Mouse (Mus musculus) lung, embryonic 16.5 days (tissue): ENCODE results near the gene 5330417H12Rik. TPM values are rescaled to one million over a fixed set of nuclear protein-coding genes. Genes with fewer than 3 reads are reported as not detected.

Experiments
- ATAC-seq: fragments of 200-750 bp; cut with Nextera tagmentation; 2 replicates; pipeline ENCODE4 v1.8.0; 2017; ENCODE audit warnings: low read depth, mild to moderate bottlenecking, moderate library complexity
- H3K27ac ChIP-seq: fragments of 300-500 bp; sonication (generic); 2 replicates; pipeline ENCODE4 v1.5.1; 2014; ENCODE audit warnings: mild to moderate bottlenecking, control low read depth, low read length
- H3K27me3 ChIP-seq: fragments of 300-500 bp; sonication (generic); 2 replicates; pipeline ENCODE4 v1.6.1; 2014; ENCODE audit warnings: low read depth, low read length, mixed read lengths; ENCODE audit not compliant: control insufficient read depth, insufficient read depth
- H3K36me3 ChIP-seq: fragments of 300-500 bp; sonication (generic); 2 replicates; pipeline ENCODE4 v1.6.1; 2014; ENCODE audit warnings: low read length; ENCODE audit not compliant: control insufficient read depth, insufficient read depth
- H3K4me1 ChIP-seq: fragments of 300-500 bp; sonication (generic); replicated peaks from 2 replicates; pipeline ENCODE4 v1.6.1; 2014; ENCODE audit warnings: low read length, mixed read lengths; ENCODE audit not compliant: control insufficient read depth, insufficient read depth
- H3K4me2 ChIP-seq: fragments of 300-500 bp; sonication (generic); 2 replicates; pipeline ENCODE4 v1.6.1; 2014; ENCODE audit warnings: low read depth, low read length, control low read depth
- H3K4me3 ChIP-seq: fragments of 300-500 bp; sonication (generic); 2 replicates; pipeline ENCODE4 v1.5.1; 2014; ENCODE audit warnings: mild to moderate bottlenecking, low read length, control low read depth
- H3K9ac ChIP-seq: fragments of 300-500 bp; sonication (generic); 2 replicates; pipeline ENCODE4 v1.6.1; 2014; ENCODE audit warnings: low read length, control low read depth
- H3K9me3 ChIP-seq: fragments of 300-500 bp; sonication (generic); 2 replicates; pipeline ENCODE4 v1.6.1; 2016; ENCODE audit warnings: low read length; ENCODE audit not compliant: control insufficient read depth
- WGBS: fragments of 180-500 bp; shearing (Covaris S2); extraction: QIAGEN DNeasy Blood & Tissue Kit; methylation state at CpG from one replicate; pipeline ENCODE4 v1.1.7; 2014; 5-methylcytosine and 5-hydroxymethylcytosine counted together
- polyA plus RNA-seq: library from polyadenylated mRNA; unstranded; fragments of >200 nt; fragmentation: Nextera tagmentation; extraction: Ambion mirVana; gene quantifications from 2 replicates; pipeline ENCODE4 v1.2.1, GENCODE M21; 2015

The 5330417H12Rik gene
- polyA plus RNA-seq, 1 experiment from 2014 or later: not detected

- WGBS: 76% methylated on average over 5 of the region's 5 CpGs
- H3K4me1 ChIP-seq: no peaks in the 10 kb centered on the region
- ATAC-seq: no peak
- no peak overlapping the region for H3K4me3 ChIP-seq
- no peaks in the 10 kb centered on the region for H3K36me3 ChIP-seq
- H3K9me3 ChIP-seq: no peaks in the 10 kb centered on the region
- H3K9ac ChIP-seq: no peak overlapping the region
- H3K27ac ChIP-seq: no peak overlapping the region
- H3K4me2 ChIP-seq: no peak overlapping the region
- H3K27me3 ChIP-seq: no peaks in the 10 kb centered on the region
These were observed 13.1 kb upstream of the 5330417H12Rik start for GRCm38 (mm10) chr7:107638026-107638425.

DNA sequence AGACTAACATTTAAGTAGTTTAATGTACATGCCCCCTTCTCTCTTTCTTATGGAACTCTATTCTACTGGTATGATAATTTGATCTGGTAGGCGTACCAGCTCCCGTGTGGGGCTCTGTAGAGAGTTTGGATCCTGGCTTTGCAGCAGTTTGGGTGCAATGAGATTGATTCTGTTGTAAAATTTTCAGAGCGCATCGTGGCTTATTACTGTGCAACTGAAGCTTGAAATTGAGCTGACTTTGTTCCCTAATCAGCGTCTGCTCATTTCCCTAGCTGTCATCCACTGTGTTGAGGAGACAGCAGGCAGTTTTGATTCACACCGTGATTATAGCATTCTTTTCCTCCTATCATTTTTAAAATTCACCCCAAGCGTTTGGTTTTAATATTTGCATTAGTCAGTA lies 12.4 kb upstream of the 5330417H12Rik start:
- 77% methylated on average over 7 of the region's 7 CpGs for WGBS
- no peaks in the 10 kb centered on the region for H3K27me3 ChIP-seq

DNA sequence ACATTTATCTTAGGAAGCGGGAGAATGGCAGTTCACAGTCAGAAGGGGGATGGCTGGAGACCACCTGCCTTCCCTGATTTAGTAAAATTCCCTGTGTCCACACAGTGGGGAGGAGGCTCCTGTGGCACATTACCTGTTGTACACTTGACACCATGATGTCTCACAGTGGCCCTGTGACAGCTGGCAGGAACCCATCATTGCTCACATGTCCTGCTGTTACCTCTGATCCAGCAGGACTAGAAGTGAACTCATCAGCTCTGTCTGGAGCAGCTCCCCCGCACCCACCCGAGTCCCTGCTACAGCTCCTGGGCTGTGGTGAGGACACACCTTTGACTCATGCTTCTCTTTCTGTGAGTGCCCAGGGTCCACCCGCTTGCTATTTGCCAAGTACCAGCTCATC lies 8.2 kb upstream of the 5330417H12Rik start:
- H3K27ac ChIP-seq: no peak overlapping the region
- no peak overlapping the region for H3K4me3 ChIP-seq
- no peaks in the 10 kb centered on the region for H3K4me1 ChIP-seq
- H3K27me3 ChIP-seq: no peaks in the 10 kb centered on the region
- 87% methylated on average over 4 of the region's 4 CpGs for WGBS
- no peak overlapping the region for H3K9ac ChIP-seq
- H3K9me3 ChIP-seq: no peaks in the 10 kb centered on the region
- ATAC-seq: no peak
- no peak overlapping the region for H3K4me2 ChIP-seq
- no peaks in the 10 kb centered on the region for H3K36me3 ChIP-seq

More for the DNA sequence above, 12.4 kb upstream of the 5330417H12Rik start:
- no peak overlapping the region for H3K9ac ChIP-seq
- H3K9me3 ChIP-seq: no peaks in the 10 kb centered on the region
- no peak overlapping the region for H3K27ac ChIP-seq
- H3K4me2 ChIP-seq: no peak overlapping the region
- no peaks in the 10 kb centered on the region for H3K4me1 ChIP-seq
- H3K4me3 ChIP-seq: no peak overlapping the region
- ATAC-seq: no peak
- no peaks in the 10 kb centered on the region for H3K36me3 ChIP-seq

DNA sequence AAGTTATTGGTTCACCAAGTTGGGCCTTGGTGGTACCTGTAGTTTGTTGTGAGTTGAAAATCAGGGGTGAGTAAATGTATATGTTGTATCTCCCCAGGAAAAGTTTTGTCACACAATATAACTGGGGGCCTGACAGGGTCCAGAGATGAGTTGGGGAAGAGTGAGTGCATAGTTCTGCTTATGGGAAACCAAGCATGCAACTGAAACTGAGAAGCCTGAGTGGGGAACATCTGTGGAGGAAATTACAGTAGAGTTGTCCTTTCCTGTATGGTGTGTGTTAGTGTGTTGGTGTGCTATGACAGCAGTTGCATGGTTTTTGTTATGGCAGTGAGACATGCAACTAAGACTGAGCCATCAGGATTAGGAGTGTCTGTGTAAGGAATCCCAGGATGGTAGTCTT lies 3.4 kb upstream of the 5330417H12Rik start:
- no peak overlapping the region for H3K4me2 ChIP-seq
- no peak for ATAC-seq
- no peak overlapping the region for H3K4me3 ChIP-seq

DNA sequence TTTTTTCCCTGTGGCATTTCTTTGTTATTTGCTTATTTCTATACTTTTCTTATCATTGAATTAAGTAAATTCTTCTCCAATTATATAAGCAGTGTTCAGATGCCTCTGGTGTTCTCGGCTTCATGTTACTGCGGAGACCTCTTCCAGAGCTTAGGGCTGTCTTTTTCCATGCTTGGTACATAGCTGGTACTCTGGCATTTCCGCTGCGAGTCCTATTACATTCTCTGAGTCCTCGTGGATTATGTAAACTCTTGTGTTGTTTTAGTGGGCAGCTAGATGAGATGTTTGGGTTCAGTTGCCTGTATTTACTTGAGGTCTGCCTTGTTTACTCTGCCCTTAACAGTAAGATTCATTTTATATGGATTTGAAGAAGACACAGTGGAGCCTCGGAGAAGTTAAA lies 820 bp upstream of the 5330417H12Rik start:
- 41% methylated on average over 6 of the region's 6 CpGs for WGBS
- no peak overlapping the region for H3K4me2 ChIP-seq
- no peaks in the 10 kb centered on the region for H3K4me1 ChIP-seq
- H3K27ac ChIP-seq: no peak overlapping the region
- no peak overlapping the region for H3K9ac ChIP-seq
- no peaks in the 10 kb centered on the region for H3K27me3 ChIP-seq
- no peaks in the 10 kb centered on the region for H3K36me3 ChIP-seq
- H3K9me3 ChIP-seq: no peaks in the 10 kb centered on the region
- no peak for ATAC-seq
- H3K4me3 ChIP-seq: no peak overlapping the region

More for the DNA sequence above, 3.4 kb upstream of the 5330417H12Rik start:
- H3K9ac ChIP-seq: no peak overlapping the region
- H3K27ac ChIP-seq: no peak overlapping the region
- no peaks in the 10 kb centered on the region for H3K4me1 ChIP-seq
- no peaks in the 10 kb centered on the region for H3K9me3 ChIP-seq
- no peaks in the 10 kb centered on the region for H3K36me3 ChIP-seq
- H3K27me3 ChIP-seq: no peaks in the 10 kb centered on the region

GRCm38 (mm10) chr7:107624432-107624831 lies 529 bp downstream of the 5330417H12Rik start:
- Histone ChIP-seq H3K27me3 (no peaks in the 10 kb centered on the region), H3K4me3 (no peak overlapping the region), H3K4me2 (no peak overlapping the region), H3K9ac (no peak overlapping the region), H3K27ac (no peak overlapping the region), H3K9me3 (no peaks in the 10 kb centered on the region), H3K4me1 (no peaks in the 10 kb centered on the region), H3K36me3 (no peaks in the 10 kb centered on the region)
- no peak for ATAC-seq
- 44% methylated on average over 3 of the region's 3 CpGs for WGBS

- no peaks in the 10 kb centered on the region for H3K9me3 ChIP-seq
- no peaks in the 10 kb centered on the region for H3K27me3 ChIP-seq
- H3K36me3 ChIP-seq: no peaks in the 10 kb centered on the region
- H3K4me3 ChIP-seq: no peak overlapping the region
- ATAC-seq: no peak
- no peaks in the 10 kb centered on the region for H3K4me1 ChIP-seq
- 55% methylated on average over 3 of the region's 3 CpGs for WGBS
- no peak overlapping the region for H3K9ac ChIP-seq
- H3K27ac ChIP-seq: no peak overlapping the region
- no peak overlapping the region for H3K4me2 ChIP-seq
These were observed 4.8 kb downstream of the 5330417H12Rik start for GRCm38 (mm10) chr7:107620137-107620536.

DNA sequence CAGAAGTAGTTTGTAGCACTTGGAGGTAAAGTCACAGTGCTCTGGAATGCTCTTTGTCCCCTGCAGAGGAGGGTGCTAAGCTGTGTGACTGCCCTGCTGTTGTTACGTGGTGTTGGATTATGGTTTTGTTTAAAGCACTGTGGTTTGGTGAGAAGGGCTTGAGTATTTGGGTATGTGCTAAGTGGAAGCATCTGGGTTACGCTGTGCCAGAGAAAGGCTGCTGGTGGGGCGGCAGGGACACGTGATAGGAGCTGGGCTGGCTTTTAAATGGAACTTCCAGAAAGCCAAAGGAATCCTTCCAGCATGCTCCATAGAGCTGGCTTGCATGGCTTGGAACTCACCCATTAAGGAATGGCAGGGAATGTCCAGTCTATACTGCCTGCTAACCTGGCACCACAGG lies 5.7 kb downstream of the 5330417H12Rik start:
- Histone ChIP-seq H3K9me3 (no peaks in the 10 kb centered on the region), H3K4me1 (no peaks in the 10 kb centered on the region), H3K36me3 (no peaks in the 10 kb centered on the region), H3K4me2 (no peak overlapping the region), H3K27ac (no peak overlapping the region), H3K27me3 (no peaks in the 10 kb centered on the region), H3K9ac (no peak overlapping the region), H3K4me3 (no peak overlapping the region)
- WGBS: 51% methylated on average over 4 of the region's 4 CpGs
- ATAC-seq: no peak

DNA sequence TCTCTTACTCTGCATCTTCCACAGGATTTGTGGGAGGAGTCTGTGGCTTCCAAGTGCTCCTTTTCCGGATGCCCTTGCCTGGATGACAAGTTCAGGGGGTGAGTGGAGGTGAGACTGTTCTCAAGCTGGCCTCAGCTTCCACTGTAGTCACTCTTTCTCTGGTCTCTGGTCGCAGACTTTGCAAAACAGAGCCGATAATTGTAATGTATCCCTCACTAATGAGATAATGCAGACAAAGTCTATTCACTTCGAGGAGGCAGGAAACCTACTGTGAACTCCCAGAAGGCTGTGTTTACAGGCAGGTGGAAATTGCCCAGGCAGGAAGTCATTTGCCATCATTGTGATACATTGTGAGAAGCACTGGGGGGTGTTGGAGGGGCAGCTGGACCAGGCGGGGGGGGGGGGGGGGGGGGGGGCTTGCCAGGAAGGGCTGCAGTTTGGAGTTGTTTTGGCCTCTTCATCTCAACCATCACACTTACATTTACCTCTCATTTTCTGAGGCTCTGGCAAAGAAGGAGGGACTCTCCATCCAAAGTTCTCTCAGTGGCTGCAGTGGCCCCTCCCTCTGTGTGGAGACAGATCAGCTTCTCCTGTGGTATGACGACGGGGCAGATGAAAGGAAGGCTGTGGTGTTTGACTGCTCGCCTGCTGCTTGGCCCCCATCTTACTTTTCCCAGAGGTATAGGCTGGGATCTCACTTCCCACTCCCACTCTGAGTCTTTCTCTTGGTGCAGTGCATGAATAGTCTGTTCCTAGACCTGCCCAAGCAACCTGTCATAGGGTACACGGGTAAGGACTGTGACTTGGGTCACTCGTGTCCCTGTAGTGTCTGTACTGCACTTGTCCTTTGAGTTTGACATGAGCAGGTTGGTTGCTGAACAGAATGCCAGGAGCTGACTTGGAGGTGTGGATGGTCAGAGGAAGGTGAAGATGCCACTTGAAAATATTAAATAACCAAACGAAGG lies 6.7 kb downstream of the 5330417H12Rik start:
- H3K4me1 ChIP-seq: no peaks in the 10 kb centered on the region
- WGBS: 32% methylated on average over 10 of the region's 11 CpGs
- no peaks in the 10 kb centered on the region for H3K36me3 ChIP-seq
- H3K4me3 ChIP-seq: no peak overlapping the region
- H3K4me2 ChIP-seq: no peak overlapping the region
- ATAC-seq: no peak
- H3K27me3 ChIP-seq: no peaks in the 10 kb centered on the region
- no peaks in the 10 kb centered on the region for H3K9me3 ChIP-seq
- no peak overlapping the region for H3K27ac ChIP-seq
- H3K9ac ChIP-seq: no peak overlapping the region
